Mouse (Mus musculus) bone marrow, adult 2 months (tissue): ENCODE data around the gene Epb41l5.

Experiments
- CTCF ChIP-seq: fragments of 200-500 bp; IDR thresholded peaks from 2 replicates; pipeline ENCODE4 v1.5.1; 2011; ENCODE audit warnings: low read length, control low read depth; ENCODE audit not compliant: control insufficient read depth, insufficient read depth
- POLR2A ChIP-seq: fragments of 200-500 bp; IDR thresholded peaks from 2 replicates; pipeline ENCODE4 v1.6.1; 2011; ENCODE audit warnings: low read depth, mild to moderate bottlenecking, control low read depth, low read length, borderline replicate concordance; ENCODE audit not compliant: control insufficient read depth

DNA sequence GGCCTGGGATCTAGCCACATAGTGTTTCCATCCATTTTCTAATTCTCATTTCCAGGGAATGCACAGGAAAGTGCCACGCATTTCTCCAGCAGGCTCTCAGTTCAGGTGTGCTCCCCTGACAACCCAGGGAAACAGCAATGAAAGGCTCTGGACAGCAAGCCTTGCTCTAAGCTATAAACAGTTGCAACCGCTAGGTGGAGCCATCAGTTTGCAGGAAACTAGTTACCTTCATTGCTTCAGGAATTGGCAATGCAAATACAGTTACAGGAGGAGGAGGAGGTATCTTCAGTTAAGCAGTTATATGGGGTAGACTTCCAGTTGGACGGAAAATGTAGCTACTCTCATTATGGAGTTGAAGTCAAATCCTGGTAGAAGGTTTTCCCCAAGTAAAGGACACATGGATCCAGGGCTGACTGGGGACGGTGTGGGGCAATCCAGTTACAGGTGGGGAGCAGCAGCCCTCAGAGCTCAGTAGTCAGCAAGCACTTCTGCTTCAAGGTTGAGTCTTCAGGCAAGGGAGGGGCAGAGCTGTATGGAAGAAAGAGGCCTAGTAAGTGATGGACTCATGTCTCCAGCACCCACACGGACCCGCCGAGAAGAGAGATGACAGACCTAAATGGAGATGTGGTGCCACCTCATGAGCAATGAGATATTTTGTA is 100.0 kb downstream of the Epb41l5 start:
- TF ChIP-seq CTCF (peak; percentile 43), POLR2A (no peak)
